ENCODE assay signal across 11 mouse cellular contexts in the genomic region with DNA sequence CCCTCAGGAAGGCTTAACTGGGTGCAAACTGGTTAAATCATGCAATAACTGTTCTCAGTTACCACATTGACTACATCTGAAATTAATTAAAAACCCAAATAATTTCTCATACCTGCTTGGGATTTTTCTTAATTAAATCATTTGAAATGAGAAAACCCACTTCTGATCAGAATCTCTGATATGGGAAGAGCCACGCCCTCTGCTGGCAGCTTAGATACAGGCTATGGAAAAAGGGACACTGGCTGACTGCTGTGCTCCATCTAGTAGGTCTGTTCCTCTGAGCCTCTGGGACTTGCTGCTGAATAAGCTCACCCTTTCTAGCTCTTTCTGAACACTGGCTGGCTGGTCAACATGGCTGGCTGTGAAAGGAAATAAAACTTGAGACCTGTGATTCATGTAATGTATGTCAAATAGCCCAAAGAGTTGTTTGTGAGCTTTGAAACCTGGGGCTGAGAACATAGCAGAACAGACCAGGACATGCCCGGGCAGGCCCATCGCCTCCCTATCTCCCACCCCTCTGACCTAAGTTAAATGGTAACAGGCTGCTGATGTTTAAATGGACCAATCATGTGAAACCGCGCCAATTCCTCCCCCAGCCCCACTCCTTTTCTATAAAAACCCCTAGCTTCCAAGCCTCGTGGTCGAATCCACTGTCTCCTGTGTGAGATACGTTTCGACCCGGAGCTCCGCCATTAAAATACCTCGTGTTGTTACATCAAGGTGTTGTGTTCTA. TPM values are rescaled to one million over a fixed set of nuclear protein-coding genes. Genes with fewer than 3 reads are reported as not detected.
DNase-seq lines count a peak whose midpoint lies in the region; ATAC-seq and TF ChIP-seq lines count a peak whose summit lies in the region.
"Not testable (repeated sequence)": the region's sequence is repeated elsewhere in the genome, so short reads cannot be mapped to it uniquely, and the experiment has no call there.
"Had no signal": no experiment of that assay in that cellular context is flagged by ENCODE, and none has a peak within 500 bp of the region (broad histone marks: within the 10 kb centered on the region; RNA-seq: fewer than 3 reads in every experiment).

No protein-coding gene starts in this region.

- peaks cover 12% of the 10 kb centered on the region for H3K27me3 ChIP-seq in forebrain, embryonic 14.5 days (replicated peaks; ENCODE audit: control insufficient read depth, insufficient read depth, low read length)
- H3K27me3 ChIP-seq in small intestine, adult 2 months (ENCODE audit: control insufficient read depth, insufficient read depth, low read length), result not testable (repeated sequence)

- TF ChIP-seq CTCF in small intestine, adult 2 months (IDR thresholded peaks at IDR 0.05; ENCODE audit: extremely low read depth, insufficient read length, insufficient replicate concordance, low read depth, low read length), result peak; percentile 33; the same call in 1 of the 2 replicates

- H3K9me3 ChIP-seq in forebrain, embryonic 14.5 days (replicated peaks; ENCODE audit: control insufficient read depth, low read length), result not testable (repeated sequence)

- 59% methylated on average over 5 of the region's 12 CpGs for WGBS in forebrain, embryonic 14.5 days
- 73% methylated on average over 8 of the region's 12 CpGs for WGBS in small intestine, adult 2 months

- not testable (repeated sequence) for H3K4me2 ChIP-seq in forebrain, embryonic 14.5 days (ENCODE audit: low read length)

- not testable (repeated sequence) for H3K4me1 ChIP-seq in forebrain, embryonic 14.5 days (ENCODE audit: control insufficient read depth, insufficient read depth, low read length); small intestine, adult 2 months (ENCODE audit: control insufficient read depth, insufficient read depth, insufficient read length, low read length)

- not testable (repeated sequence) for H3K4me3 ChIP-seq in forebrain, embryonic 14.5 days (ENCODE audit: low read depth, low read length); small intestine, adult 2 months (ENCODE audit: low read depth, low read length)

- DNase-seq in CD4-positive helper T cell, adult 2 months (ENCODE audit: low read depth, low spot score), result peak; percentile 44
- peak; percentile 50 for DNase-seq in adipocyte (ENCODE audit: low spot score)
- peak; percentile 47 for DNase-seq in cerebellum, adult 8-10 months
- DNase-seq in forebrain, embryonic 14.5 days (ENCODE audit: low spot score), result peak; percentile 55
- peak; percentile 52 for DNase-seq in kidney, adult 9 months
- DNase-seq in left cerebral cortex, adult 18-20 months (ENCODE audit: low spot score in 2 of 2), result peak; percentile 30 to 36
- peak; percentile 46 for DNase-seq in lung, postnatal 14 days

- H3K36me3 ChIP-seq in forebrain, embryonic 14.5 days (ENCODE audit: control insufficient read depth, insufficient read depth, low read length); small intestine, adult 2 months (ENCODE audit: control insufficient read depth, insufficient read depth, low read length): not testable (repeated sequence)

- ATAC-seq in forebrain, embryonic 14.5 days, result not testable (repeated sequence)

- not testable (repeated sequence) for H3K27ac ChIP-seq in forebrain, embryonic 14.5 days (ENCODE audit: low read depth, low read length); small intestine, adult 2 months (ENCODE audit: insufficient read depth, low read depth, low read length)

- H3K9ac ChIP-seq in forebrain, embryonic 14.5 days (ENCODE audit: low read length), result not testable (repeated sequence)

- TF ChIP-seq POLR2A in small intestine, adult 2 months (IDR thresholded peaks at IDR 0.05; ENCODE audit: low read depth, low read length), result not testable (repeated sequence)

RNA-seq across cellular contexts. Expression of a gene that starts 5.4 kb away (rescaled TPM):
- 0.11 and 0.13 TPM in 2 replicates for polyA plus RNA-seq in forebrain, embryonic 14.5 days (2014; fragmentation: Nextera tagmentation; extraction: Ambion mirVana)
- total RNA-seq in left cerebral cortex, adult 18-20 months (2021), result not detected
- polyA plus RNA-seq in small intestine, adult 2 months (2012; rRNA removed), result not detected in 2 replicates
- total RNA-seq: adrenal gland, adult 8-10 months; gastrocnemius, adult 8-10 months had no signal
- polyA plus RNA-seq: forebrain, embryonic 11.5 days had no signal

RNA-seq across cellular contexts. Expression of a gene that starts 6.4 kb away (rescaled TPM):
- 2.2 and 2.8 TPM in 2 replicates for polyA plus RNA-seq in forebrain, embryonic 14.5 days (2014; fragmentation: Nextera tagmentation; extraction: Ambion mirVana)
- 1 to 10 TPM; 4.7 to 6.9 TPM for total RNA-seq in left cerebral cortex, adult 18-20 months (2021)
- polyA plus RNA-seq in small intestine, adult 2 months (2012; rRNA removed), result 126 and 242 TPM in 2 replicates

RNA-seq across cellular contexts. Expression of a gene that starts 11.8 kb away (rescaled TPM):
- 65.7 and 71.6 TPM in 2 replicates for polyA plus RNA-seq in forebrain, embryonic 14.5 days (2014; fragmentation: Nextera tagmentation; extraction: Ambion mirVana)
- 10 to 100 TPM; 35.5 to 36.6 TPM for total RNA-seq in left cerebral cortex, adult 18-20 months (2021)
- polyA plus RNA-seq in small intestine, adult 2 months (2012; rRNA removed), result 180 and 251 TPM in 2 replicates

RNA-seq across cellular contexts. Expression of a gene that starts 19.3 kb away (rescaled TPM):
- 5.8 and 6.8 TPM in 2 replicates for polyA plus RNA-seq in forebrain, embryonic 14.5 days (2014; fragmentation: Nextera tagmentation; extraction: Ambion mirVana)
- 1 to 10 TPM; 9.4 to 9.5 TPM for total RNA-seq in left cerebral cortex, adult 18-20 months (2021)
- 182 and 329 TPM in 2 replicates for polyA plus RNA-seq in small intestine, adult 2 months (2012; rRNA removed)

RNA-seq across cellular contexts. Expression of a gene that starts 27.8 kb away (rescaled TPM):
- not detected in 2 replicates for polyA plus RNA-seq in forebrain, embryonic 14.5 days (2014; fragmentation: Nextera tagmentation; extraction: Ambion mirVana)
- under 1 TPM; 0.21 to 0.23 TPM for total RNA-seq in left cerebral cortex, adult 18-20 months (2021)
- 0.62 and 3.3 TPM in 2 replicates for polyA plus RNA-seq in small intestine, adult 2 months (2012; rRNA removed)
- total RNA-seq: gastrocnemius, adult 8-10 months had no signal

Comparison
In these comparisons a context has a peak if more than half of its experiments do, and no peak if none do; other contexts are left out.
1. RNA of a gene that starts 6.4 kb away (polyA plus RNA-seq): 126 to 242 TPM in small intestine, adult 2 months; 2.2 to 2.8 TPM in forebrain, embryonic 14.5 days; every median in the first group is over 10 times any median in the second.
2. Peak in every context shown above with its lines, with median percentiles within 50 percentile points of each other: DNase-seq.